Mouse (Mus musculus) telencephalon, adult 2 months (tissue): Measurements from ENCODE around the gene Pgf.

Experiments used
- DNase-seq: peaks from one replicate; pipeline ENCODE4 v3.0.0-alpha.2; 2011; ENCODE audit warnings: low read depth, low spot score

The Pgf gene

GRCm38 (mm10) chr12:85192461-85193108 lies 15.0 kb upstream of the Pgf start:
- DNase-seq, result no peak

- no peak for DNase-seq
These were observed 12.7 kb upstream of the Pgf start for GRCm38 (mm10) chr12:85190290-85190689.

GRCm38 (mm10) chr12:85186361-85186760 lies 8.8 kb upstream of the Pgf start:
- DNase-seq, result no peak

- DNase-seq, result no peak
These were observed 8.2 kb upstream of the Pgf start for GRCm38 (mm10) chr12:85185810-85186209.

GRCm38 (mm10) chr12:85184118-85184517 lies 6.5 kb upstream of the Pgf start:
- no peak for DNase-seq

GRCm38 (mm10) chr12:85182898-85183297 lies 5.3 kb upstream of the Pgf start:
- DNase-seq, result no peak

GRCm38 (mm10) chr12:85182345-85182643 lies 4.7 kb upstream of the Pgf start:
- DNase-seq, result no peak

- DNase-seq, result no peak
These were observed 4.1 kb upstream of the Pgf start for GRCm38 (mm10) chr12:85181475-85182344.

- DNase-seq, result no peak
These were observed 704 bp upstream of the Pgf start for GRCm38 (mm10) chr12:85178294-85178693.

- no peak for DNase-seq
These were observed 605 bp downstream of the Pgf start for GRCm38 (mm10) chr12:85176846-85177523.

- no peak for DNase-seq
These were observed 1.4 kb downstream of the Pgf start for GRCm38 (mm10) chr12:85175926-85176845.

- no peak for DNase-seq
These were observed 2.4 kb downstream of the Pgf start for GRCm38 (mm10) chr12:85175087-85175675.

- DNase-seq, result no peak
These were observed 3.6 kb downstream of the Pgf start for GRCm38 (mm10) chr12:85174016-85174415.

GRCm38 (mm10) chr12:85170948-85171307 lies 6.7 kb downstream of the Pgf start:
- no peak for DNase-seq

- no peak for DNase-seq
These were observed 7.2 kb downstream of the Pgf start for GRCm38 (mm10) chr12:85170284-85170947.

- DNase-seq, result no peak
These were observed 7.7 kb downstream of the Pgf start for GRCm38 (mm10) chr12:85169877-85170276.

GRCm38 (mm10) chr12:85169117-85169858 lies 8.3 kb downstream of the Pgf start:
- peak; percentile 59 for DNase-seq

GRCm38 (mm10) chr12:85166631-85167030 lies 11.0 kb downstream of the Pgf start:
- no peak for DNase-seq

- no peak for DNase-seq
These were observed 12.6 kb downstream of the Pgf start for GRCm38 (mm10) chr12:85164996-85165395.

- no peak for DNase-seq
These were observed 18.0 kb downstream of the Pgf start for GRCm38 (mm10) chr12:85159592-85159991.
